9 mouse cellular contexts compared by ENCODE assay signal in the genomic region with DNA sequence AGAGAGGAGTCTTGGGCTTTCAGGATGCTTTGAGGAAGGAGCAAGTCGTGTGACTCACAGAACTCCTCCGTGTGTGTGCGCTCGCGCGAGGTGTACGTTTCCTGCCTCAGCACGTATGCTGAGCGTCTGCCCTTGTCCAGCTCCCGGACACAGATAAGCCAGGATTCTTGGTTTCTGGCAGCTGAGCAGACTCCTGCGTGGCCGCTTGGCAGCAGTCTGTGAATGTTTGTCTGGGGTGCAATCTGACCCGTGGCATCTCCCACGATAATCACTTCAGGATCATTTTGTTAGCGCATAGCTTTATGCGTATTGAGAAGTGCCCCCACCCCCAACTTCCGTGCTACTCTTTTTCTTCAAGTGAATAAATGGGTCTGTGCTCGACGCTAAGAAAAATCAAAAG. TPM values are rescaled to one million over a fixed set of nuclear protein-coding genes. Genes with fewer than 3 reads are reported as not detected.
DNase-seq lines count a peak whose midpoint lies in the region; ATAC-seq and TF ChIP-seq lines count a peak whose summit lies in the region.
"Had no signal": no experiment of that assay in that cellular context is flagged by ENCODE, and none has a peak within 500 bp of the region (broad histone marks: within the 10 kb centered on the region; RNA-seq: fewer than 3 reads in every experiment).

No protein-coding gene starts in this region.

- peak; percentile 33 for DNase-seq in right cerebral cortex, adult 18-20 months
- no peak for DNase-seq in right cerebral cortex, adult 2 months (ENCODE audit: low spot score in 2 of 2)
- no peak for DNase-seq in forebrain, postnatal 0 days
- DNase-seq in gastrocnemius, postnatal 10 days, result no peak

- H3K36me3 ChIP-seq in hindbrain, embryonic 13.5 days, result peaks cover 8% of the 10 kb centered on the region
- H3K36me3 ChIP-seq in hindbrain, embryonic 12.5 days, result peaks cover 8% of the 10 kb centered on the region; the same call in 1 of the 2 replicates
- H3K36me3 ChIP-seq in forebrain, postnatal 0 days (ENCODE audit: insufficient read depth), result peaks cover 6% of the 10 kb centered on the region
- H3K36me3 ChIP-seq in stomach, embryonic 16.5 days (ENCODE audit: control insufficient read depth, insufficient read depth, low read length), result no peaks in the 10 kb centered on the region

- WGBS in hindbrain, embryonic 13.5 days, result 81% methylated on average over 19 of the region's 19 CpGs
- 84% methylated on average over 19 of the region's 19 CpGs for WGBS in hindbrain, embryonic 12.5 days
- WGBS in forebrain, postnatal 0 days, result 75% methylated on average over 19 of the region's 19 CpGs
- 51% methylated on average over 19 of the region's 19 CpGs for whole genome bisulfite sequencing in stomach, embryonic 16.5 days

- no peaks in the 10 kb centered on the region for H3K27me3 ChIP-seq in hindbrain, embryonic 13.5 days
- H3K27me3 ChIP-seq in hindbrain, embryonic 12.5 days, result no peaks in the 10 kb centered on the region
- H3K27me3 ChIP-seq in forebrain, postnatal 0 days (ENCODE audit: insufficient read depth, low read length), result no peaks in the 10 kb centered on the region
- no peaks in the 10 kb centered on the region for H3K27me3 ChIP-seq in stomach, embryonic 16.5 days (ENCODE audit: control insufficient read depth, insufficient read depth, low read length)

- H3K4me3 ChIP-seq in hindbrain, embryonic 13.5 days, result no peak overlapping the region
- H3K4me3 ChIP-seq in hindbrain, embryonic 12.5 days, result no peak overlapping the region
- no peak overlapping the region for H3K4me3 ChIP-seq in forebrain, postnatal 0 days (ENCODE audit: low read depth, low read length)
- no peak overlapping the region for H3K4me3 ChIP-seq in stomach, embryonic 16.5 days (replicated peaks; ENCODE audit: low read length)

- H3K9ac ChIP-seq in hindbrain, embryonic 13.5 days, result no peak overlapping the region
- no peak overlapping the region for H3K9ac ChIP-seq in hindbrain, embryonic 12.5 days
- no peak overlapping the region for H3K9ac ChIP-seq in forebrain, postnatal 0 days
- no peak overlapping the region for H3K9ac ChIP-seq in stomach, embryonic 16.5 days (ENCODE audit: low read length)

- peaks cover 61% of the 10 kb centered on the region for H3K4me1 ChIP-seq in hindbrain, embryonic 13.5 days (replicated peaks)
- peaks cover 61% of the 10 kb centered on the region for H3K4me1 ChIP-seq in hindbrain, embryonic 12.5 days
- H3K4me1 ChIP-seq in forebrain, postnatal 0 days (ENCODE audit: insufficient read depth), result peaks cover 25% of the 10 kb centered on the region; the same call in 1 of the 2 replicates
- H3K4me1 ChIP-seq in stomach, embryonic 16.5 days (ENCODE audit: control insufficient read depth, insufficient read depth, low read length), result peaks cover 61% of the 10 kb centered on the region

- H3K4me2 ChIP-seq in hindbrain, embryonic 13.5 days, result no peak overlapping the region
- no peak overlapping the region for H3K4me2 ChIP-seq in hindbrain, embryonic 12.5 days (replicated peaks)
- no peak overlapping the region for H3K4me2 ChIP-seq in forebrain, postnatal 0 days (ENCODE audit: low read depth)
- no peak overlapping the region for H3K4me2 ChIP-seq in stomach, embryonic 16.5 days (ENCODE audit: low read depth, low read length)

- H3K27ac ChIP-seq in hindbrain, embryonic 13.5 days, result peak overlapping the region; percentile 55
- H3K27ac ChIP-seq in hindbrain, embryonic 12.5 days, result no peak overlapping the region
- H3K27ac ChIP-seq in forebrain, postnatal 0 days (ENCODE audit: low read depth, low read length), result 0 out of 2 replicates have a peak overlapping the region, but pooled peaks have one; percentile 4
- 0 out of 2 replicates have a peak overlapping the region, but pooled peaks have one; percentile 43 for H3K27ac ChIP-seq in stomach, embryonic 16.5 days (ENCODE audit: low read length)

- H3K9me3 ChIP-seq in hindbrain, embryonic 13.5 days, result no peaks in the 10 kb centered on the region
- no peaks in the 10 kb centered on the region for H3K9me3 ChIP-seq in hindbrain, embryonic 12.5 days (replicated peaks)
- no peaks in the 10 kb centered on the region for H3K9me3 ChIP-seq in forebrain, postnatal 0 days (ENCODE audit: low read length)
- no peaks in the 10 kb centered on the region for H3K9me3 ChIP-seq in stomach, embryonic 16.5 days (replicated peaks; ENCODE audit: control insufficient read depth, low read length)

- ATAC-seq in hindbrain, embryonic 13.5 days (ENCODE audit: low FRiP score), result no peak
- no peak for ATAC-seq in hindbrain, embryonic 12.5 days (ENCODE audit: low FRiP score)
- ATAC-seq in forebrain, postnatal 0 days, result no peak
- no peak for ATAC-seq in stomach, embryonic 16.5 days (ENCODE audit: insufficient read depth, low FRiP score)
- no peak for ATAC-seq in inflammation-experienced regulatory T-cells, adult 6 months

- no peak for TF ChIP-seq CTCF in forebrain, postnatal 0 days (IDR thresholded peaks at IDR 0.05; ENCODE audit: low read depth)

RNA-seq across cellular contexts. Expression of a gene that starts 20.1 kb away (rescaled TPM):
- polyA plus RNA-seq in hindbrain, embryonic 13.5 days (2015; fragmentation: Nextera tagmentation; extraction: Ambion mirVana), result 42.2 and 44.5 TPM in 2 replicates
- polyA plus RNA-seq in hindbrain, embryonic 12.5 days (2016; fragmentation: Nextera tagmentation; extraction: Ambion mirVana), result 54.6 and 56.4 TPM in 2 replicates
- 32.6 and 37.0 TPM in 2 replicates for total RNA-seq in forebrain, postnatal 0 days (2014; rRNA removed)
- polyA plus RNA-seq in forebrain, postnatal 0 days (2015; fragmentation: Nextera tagmentation; extraction: Ambion mirVana), result 16.4 and 25.4 TPM in 2 replicates
- 37.1 and 38.0 TPM in 2 replicates for polyA plus RNA-seq in stomach, embryonic 16.5 days (2015; fragmentation: Nextera tagmentation; extraction: Ambion mirVana)
- 10 to 100 TPM; 38.3 to 41.6 TPM for total RNA-seq in gastrocnemius, postnatal 10 days (2021)
- polyA plus RNA-seq in inflammation-experienced regulatory T-cells, adult 6 months (2017; shearing (Covaris generic)), result 10 to 100 TPM; 16.4 to 19.4 (median 16.5) TPM

RNA-seq across cellular contexts. Expression of a gene that starts 45.8 kb away (rescaled TPM):
- polyA plus RNA-seq in hindbrain, embryonic 13.5 days (2015; fragmentation: Nextera tagmentation; extraction: Ambion mirVana), result 10.3 and 12.6 TPM in 2 replicates
- 14.6 and 15.0 TPM in 2 replicates for polyA plus RNA-seq in hindbrain, embryonic 12.5 days (2016; fragmentation: Nextera tagmentation; extraction: Ambion mirVana)
- 8.0 and 12.6 TPM in 2 replicates for total RNA-seq in forebrain, postnatal 0 days (2014; rRNA removed)
- 8.2 and 10.6 TPM in 2 replicates for polyA plus RNA-seq in forebrain, postnatal 0 days (2015; fragmentation: Nextera tagmentation; extraction: Ambion mirVana)
- 16.6 and 19.3 TPM in 2 replicates for polyA plus RNA-seq in stomach, embryonic 16.5 days (2015; fragmentation: Nextera tagmentation; extraction: Ambion mirVana)
- 1 to 10 TPM; 5.5 to 7.3 TPM for total RNA-seq in gastrocnemius, postnatal 10 days (2021)
- polyA plus RNA-seq in inflammation-experienced regulatory T-cells, adult 6 months (2017; shearing (Covaris generic)), result 1 to 10 TPM; 3.8 to 9.2 (median 8.7) TPM

RNA-seq across cellular contexts. Expression of a gene that starts 46.0 kb away (rescaled TPM):
- 212 and 220 TPM in 2 replicates for polyA plus RNA-seq in hindbrain, embryonic 13.5 days (2015; fragmentation: Nextera tagmentation; extraction: Ambion mirVana)
- polyA plus RNA-seq in hindbrain, embryonic 12.5 days (2016; fragmentation: Nextera tagmentation; extraction: Ambion mirVana), result 190 and 196 TPM in 2 replicates
- 98.1 and 138 TPM in 2 replicates for total RNA-seq in forebrain, postnatal 0 days (2014; rRNA removed)
- polyA plus RNA-seq in forebrain, postnatal 0 days (2015; fragmentation: Nextera tagmentation; extraction: Ambion mirVana), result 184 and 202 TPM in 2 replicates
- 98.1 and 105 TPM in 2 replicates for polyA plus RNA-seq in stomach, embryonic 16.5 days (2015; fragmentation: Nextera tagmentation; extraction: Ambion mirVana)
- 10 to 100 TPM; 48.9 to 50.5 TPM for total RNA-seq in gastrocnemius, postnatal 10 days (2021)
- 10 to 100 TPM; 25.9 to 27.1 (median 26.8) TPM for polyA plus RNA-seq in inflammation-experienced regulatory T-cells, adult 6 months (2017; shearing (Covaris generic))

RNA-seq across cellular contexts. Expression of a gene that starts 54.0 kb away (rescaled TPM):
- polyA plus RNA-seq in hindbrain, embryonic 13.5 days (2015; fragmentation: Nextera tagmentation; extraction: Ambion mirVana), result not detected in 2 replicates
- polyA plus RNA-seq in hindbrain, embryonic 12.5 days (2016; fragmentation: Nextera tagmentation; extraction: Ambion mirVana), result not detected in 2 replicates
- total RNA-seq in forebrain, postnatal 0 days (2014; rRNA removed), result 0.08 TPM in 1 of 2 replicates, not detected in the other
- polyA plus RNA-seq in forebrain, postnatal 0 days (2015; fragmentation: Nextera tagmentation; extraction: Ambion mirVana), result not detected in 2 replicates
- polyA plus RNA-seq in stomach, embryonic 16.5 days (2015; fragmentation: Nextera tagmentation; extraction: Ambion mirVana), result 0.09 TPM in 1 of 2 replicates, not detected in the other
- not detected for total RNA-seq in gastrocnemius, postnatal 10 days (2021)
- polyA plus RNA-seq in inflammation-experienced regulatory T-cells, adult 6 months (2017; shearing (Covaris generic)), result under 1 TPM in 1 of 3 experiments, not detected in 2; 0.52 TPM
- total RNA-seq: layer of hippocampus, adult 18-20 months had no signal
